Mouse (Mus musculus) forebrain, postnatal 0 days (tissue): ENCODE measurements around the gene Cpd. TPM values are rescaled to one million over a fixed set of nuclear protein-coding genes. Genes with fewer than 3 reads are reported as not detected.

ENCODE experiments used
- ATAC-seq: fragments of 200-750 bp; cut with Nextera tagmentation; 2 replicates; pipeline ENCODE4 v1.8.0; 2017; ENCODE audit warnings: mild to moderate bottlenecking, moderate library complexity
- DNase-seq: peaks from one replicate; pipeline ENCODE4 v3.0.0-alpha.2; 2015
- H3K27ac ChIP-seq: fragments of 300-500 bp; sonication (generic); 2 replicates; pipeline ENCODE4 v1.5.1; 2014; ENCODE audit warnings: low read depth, mild to moderate bottlenecking, antibody characterized with exemption, low read length, moderate library complexity, mixed read lengths
- H3K27me3 ChIP-seq: fragments of 300-500 bp; sonication (generic); 2 replicates; pipeline ENCODE4 v1.6.1; 2014; ENCODE audit warnings: mild to moderate bottlenecking, low read length, mixed read lengths; ENCODE audit not compliant: insufficient read depth
- H3K36me3 ChIP-seq: fragments of 300-500 bp; sonication (generic); 2 replicates; pipeline ENCODE4 v1.6.1; 2014; ENCODE audit warnings: mild to moderate bottlenecking, moderate library complexity; ENCODE audit not compliant: insufficient read depth
- H3K4me1 ChIP-seq: fragments of 300-500 bp; sonication (generic); 2 replicates; pipeline ENCODE4 v1.6.1; 2014; ENCODE audit warnings: antibody characterized with exemption; ENCODE audit not compliant: insufficient read depth
- H3K4me2 ChIP-seq: fragments of 300-500 bp; sonication (generic); 2 replicates; pipeline ENCODE4 v1.6.1; 2014; ENCODE audit warnings: low read depth, mild to moderate bottlenecking, moderate library complexity
- H3K4me3 ChIP-seq: fragments of 300-500 bp; sonication (generic); 2 replicates; pipeline ENCODE4 v1.5.1; 2014; ENCODE audit warnings: low read depth, low read length, mixed read lengths
- H3K9ac ChIP-seq: fragments of 300-500 bp; sonication (generic); 2 replicates; pipeline ENCODE4 v1.6.1; 2014; ENCODE audit warnings: mild to moderate bottlenecking
- H3K9me3 ChIP-seq: fragments of 300-500 bp; sonication (generic); 2 replicates; pipeline ENCODE4 v1.6.1; 2016; ENCODE audit warnings: low read length
- CTCF ChIP-seq: sonication (generic); IDR thresholded peaks from 2 replicates; pipeline ENCODE4 v1.5.1; 2016; ENCODE audit warnings: antibody characterized with exemption, control low read depth, low read depth
- WGBS: fragments of 180-500 bp; shearing (Covaris S2); extraction: QIAGEN DNeasy Blood & Tissue Kit; methylation state at CpG from one replicate; pipeline ENCODE4 v1.1.7; 2014; 5-methylcytosine and 5-hydroxymethylcytosine counted together
- polyA plus RNA-seq: library from polyadenylated mRNA; unstranded; fragments of >200 nt; fragmentation: Nextera tagmentation; extraction: Ambion mirVana; gene quantifications from 2 replicates; pipeline ENCODE4 v1.2.1, GENCODE M21; 2015
- total RNA-seq: library from RNA; depleted of rRNA; stranded (reverse); fragments of >200 nt; gene quantifications from 2 replicates; pipeline ENCODE4 v1.2.3, GENCODE M21; 2014

Gene Cpd
- total and polyA plus RNA-seq, 2 experiments from 2014 or later = 5.6 to 44.0 TPM

DNA sequence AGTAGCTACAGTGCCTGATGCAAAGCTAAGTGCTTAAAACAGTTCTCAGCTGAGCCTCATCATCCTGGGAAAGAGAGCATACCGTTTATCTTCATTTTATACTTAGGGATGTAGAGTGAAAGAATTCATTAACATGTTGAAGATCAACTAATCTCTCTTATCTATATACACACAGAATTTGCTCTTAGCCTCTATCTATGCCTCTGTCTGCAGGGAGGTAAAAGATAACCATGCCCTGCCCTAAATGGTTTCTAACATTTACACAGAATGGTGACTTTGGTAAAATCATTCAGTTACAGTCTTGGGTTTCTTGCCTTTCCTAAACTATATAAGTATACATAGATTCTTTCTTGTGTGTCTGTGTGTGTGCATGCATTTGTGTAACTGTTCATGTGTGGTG, 12.2 kb downstream of the Cpd start:
- Histone ChIP-seq H3K4me2 (no peak overlapping the region), H3K27me3 (no peaks in the 10 kb centered on the region), H3K36me3 (peaks cover 10% of the 10 kb centered on the region; the same call in 1 of the 2 replicates), H3K9me3 (no peaks in the 10 kb centered on the region), H3K27ac (no peak overlapping the region), H3K4me3 (no peak overlapping the region), H3K4me1 (no peaks in the 10 kb centered on the region), H3K9ac (no peak overlapping the region)
- no peak for TF ChIP-seq CTCF
- DNase-seq (no peak), ATAC-seq (no peak)
- WGBS = 83% methylated on average over 1 of the region's 1 CpGs

DNA sequence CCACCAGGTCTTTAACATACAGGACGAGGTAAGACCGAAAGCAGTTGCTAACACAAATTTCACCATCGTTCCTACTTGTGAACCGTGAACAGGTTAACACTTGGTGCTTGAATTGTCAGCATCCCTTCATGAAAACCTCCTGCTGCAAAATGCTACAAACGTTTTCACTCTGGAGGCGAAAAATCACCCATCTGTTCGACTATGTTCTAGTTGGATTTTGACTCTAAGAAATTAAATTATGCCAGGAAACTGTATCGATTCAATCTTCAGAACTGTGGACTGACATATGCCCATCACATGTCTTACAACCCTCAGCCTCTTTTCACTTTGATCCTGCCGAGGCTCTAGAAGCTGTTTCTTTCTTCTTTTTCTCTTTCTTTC, 21.9 kb downstream of the Cpd start:
- 58% methylated on average over 9 of the region's 9 CpGs for WGBS
- DNase-seq = peak; percentile 64
- Histone ChIP-seq H3K36me3 (no peaks in the 10 kb centered on the region), H3K9ac (no peak overlapping the region), H3K9me3 (no peaks in the 10 kb centered on the region), H3K27ac (peak overlapping the region; percentile 66), H3K27me3 (no peaks in the 10 kb centered on the region), H3K4me2 (no peak overlapping the region), H3K4me1 (peaks cover 13% of the 10 kb centered on the region), H3K4me3 (no peak overlapping the region)
- no peak for TF ChIP-seq CTCF
- ATAC-seq = peak; percentile 32; the same call in 1 of the 2 replicates

- no peak overlapping the region for H3K4me3 ChIP-seq
- H3K9ac ChIP-seq = no peak overlapping the region
- no peak overlapping the region for H3K4me2 ChIP-seq
- no peaks in the 10 kb centered on the region for H3K27me3 ChIP-seq
- no peak for TF ChIP-seq CTCF
- no peak for DNase-seq
- 84% methylated on average over 7 of the region's 7 CpGs for WGBS
- H3K4me1 ChIP-seq = peaks cover 13% of the 10 kb centered on the region
- no peaks in the 10 kb centered on the region for H3K9me3 ChIP-seq
- H3K27ac ChIP-seq = peak overlapping the region; percentile 66
- no peaks in the 10 kb centered on the region for H3K36me3 ChIP-seq
- ATAC-seq = no peak
Observed at GRCm38 (mm10) chr11:76824238-76824884, 22.5 kb downstream of the Cpd start.

- 95% methylated on average over 3 of the region's 3 CpGs for WGBS
- no peak for TF ChIP-seq CTCF
- ATAC-seq (no peak), DNase-seq (no peak)
- Histone ChIP-seq H3K4me1 (peaks cover 13% of the 10 kb centered on the region), H3K9ac (no peak overlapping the region), H3K36me3 (no peaks in the 10 kb centered on the region), H3K9me3 (no peaks in the 10 kb centered on the region), H3K4me2 (no peak overlapping the region), H3K27ac (no peak overlapping the region), H3K27me3 (no peaks in the 10 kb centered on the region), H3K4me3 (no peak overlapping the region)
Observed at GRCm38 (mm10) chr11:76823641-76824040, 23.2 kb downstream of the Cpd start.

DNA sequence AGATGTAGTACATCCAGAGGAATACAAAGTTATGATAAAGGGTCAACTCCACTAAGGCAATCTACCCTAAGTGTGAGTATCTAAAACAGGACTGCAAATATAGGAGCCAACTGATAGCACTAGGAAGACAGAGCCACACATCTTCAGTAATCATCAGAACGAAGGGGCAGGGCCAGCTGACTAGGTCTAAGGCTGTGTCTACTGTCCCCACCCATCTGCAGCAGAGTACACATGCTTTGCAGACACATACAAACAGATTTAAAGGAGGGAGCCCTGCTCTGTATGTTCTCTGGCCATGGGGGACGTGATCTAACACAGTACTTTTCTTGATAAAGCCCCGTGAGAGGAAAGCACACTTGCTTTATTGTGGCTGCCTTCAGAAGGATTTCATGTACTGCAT, 25.5 kb downstream of the Cpd start:
- H3K4me3 ChIP-seq = no peak overlapping the region
- WGBS = 86% methylated on average over 3 of the region's 3 CpGs
- ATAC-seq = no peak
- no peak overlapping the region for H3K4me2 ChIP-seq
- DNase-seq = no peak
- H3K9me3 ChIP-seq = no peaks in the 10 kb centered on the region
- peaks cover 7% of the 10 kb centered on the region for H3K4me1 ChIP-seq
- TF ChIP-seq CTCF = no peak
- H3K36me3 ChIP-seq = no peaks in the 10 kb centered on the region
- no peaks in the 10 kb centered on the region for H3K27me3 ChIP-seq
- no peak overlapping the region for H3K9ac ChIP-seq
- no peak overlapping the region for H3K27ac ChIP-seq

GRCm38 (mm10) chr11:76817664-76818063, 29.2 kb downstream of the Cpd start:
- no peaks in the 10 kb centered on the region for H3K27me3 ChIP-seq
- no peaks in the 10 kb centered on the region for H3K9me3 ChIP-seq
- no peak overlapping the region for H3K27ac ChIP-seq
- H3K36me3 ChIP-seq = no peaks in the 10 kb centered on the region
- WGBS = 92% methylated on average over 3 of the region's 3 CpGs
- no peak overlapping the region for H3K4me2 ChIP-seq
- DNase-seq (no peak), ATAC-seq (no peak)
- H3K9ac ChIP-seq = no peak overlapping the region
- no peak overlapping the region for H3K4me3 ChIP-seq
- no peak; the same call in 1 of the 2 replicates for TF ChIP-seq CTCF
- no peaks in the 10 kb centered on the region for H3K4me1 ChIP-seq

DNA sequence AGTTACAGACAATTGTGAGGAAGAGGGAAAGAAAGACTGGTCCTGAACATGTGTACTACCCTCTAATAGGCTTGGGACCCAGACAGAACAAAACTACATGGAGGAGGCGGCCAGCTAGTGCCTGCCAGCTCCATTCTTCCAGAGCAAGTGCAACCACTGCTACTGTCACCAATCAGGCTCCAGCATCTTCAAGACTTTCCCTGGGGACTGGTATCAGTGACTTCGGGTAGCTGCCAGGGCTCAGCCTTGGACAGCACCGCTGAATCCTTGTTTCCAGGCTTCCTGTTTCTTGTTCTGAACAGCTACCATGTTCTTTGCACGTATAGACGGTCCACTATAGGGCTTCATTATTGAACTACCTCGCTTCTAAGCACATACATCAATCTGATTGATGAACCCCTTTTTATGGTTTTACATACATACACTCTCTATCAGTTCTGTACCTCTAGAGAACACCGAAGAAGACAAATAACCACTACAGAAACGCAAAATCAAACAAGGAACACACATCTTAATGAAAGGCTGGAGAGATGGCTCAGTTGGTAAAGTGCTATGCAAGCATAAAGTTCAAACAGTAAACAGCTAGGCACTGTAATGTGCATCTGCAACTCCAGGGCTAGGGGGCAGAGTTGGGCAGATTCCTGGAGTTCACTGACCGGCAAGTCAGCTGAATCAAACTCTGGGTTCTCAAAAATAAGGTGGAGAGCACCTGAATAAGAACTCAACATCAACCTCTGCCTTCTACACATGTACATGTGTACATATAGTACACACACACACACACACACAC, 35.9 kb downstream of the Cpd start:
- Histone ChIP-seq H3K27me3 (no peaks in the 10 kb centered on the region), H3K4me3 (no peak overlapping the region), H3K9me3 (no peaks in the 10 kb centered on the region), H3K4me2 (no peak overlapping the region), H3K27ac (0 out of 2 replicates have a peak overlapping the region, but pooled peaks have one; percentile 29), H3K4me1 (0 out of 2 replicates have a peak, but pooled peaks cover 4% of the 10 kb centered on the region), H3K36me3 (peaks cover 29% of the 10 kb centered on the region), H3K9ac (no peak overlapping the region)
- ATAC-seq (no peak), DNase-seq (no peak)
- peak; percentile 42 for TF ChIP-seq CTCF
- WGBS = 86% methylated on average over 9 of the region's 9 CpGs
